Mouse (Mus musculus) ES-E14 (cell line): ENCODE data around the gene Rabep1. TPM values are rescaled to one million over a fixed set of nuclear protein-coding genes. Genes with fewer than 3 reads are reported as not detected.

ENCODE experiments used
- DNase-seq: peaks from one replicate; pipeline ENCODE4 v3.0.0-alpha.2; 2013; ENCODE audit warnings: low read depth, low spot score
- H3K27ac ChIP-seq: 2 replicates; pipeline ENCODE4 v1.5.1; 2012; ENCODE audit warnings: low read depth, mild to moderate bottlenecking, low read length, moderate library complexity, mixed read lengths; ENCODE audit not compliant: poor library complexity, insufficient read depth, severe bottlenecking
- H3K36me3 ChIP-seq: 2 replicates; pipeline ENCODE4 v1.6.1; 2012; ENCODE audit warnings: mild to moderate bottlenecking, low read length, moderate library complexity, mixed read lengths; ENCODE audit not compliant: control insufficient read depth, poor library complexity, insufficient read depth, severe bottlenecking
- H3K4me1 ChIP-seq, 2 experiments: fragments of 150-350 bp in 1 of 2; sonication (generic) in 1 of 2; 2 replicates each; pipeline ENCODE4 v1.6.1; 2012; ENCODE audit warnings: low read length in 2 of 2, mild to moderate bottlenecking in 1 of 2, mixed read lengths in 1 of 2; ENCODE audit not compliant: control insufficient read depth in 2 of 2, insufficient read depth in 2 of 2, poor library complexity in 1 of 2
- H3K4me3 ChIP-seq, 2 experiments: fragments of 150-350 bp in 1 of 2; sonication (generic) in 1 of 2; 2 replicates each; pipeline ENCODE4 v1.5.1; 2012; ENCODE audit warnings: low read length in 2 of 2, low read depth in 1 of 2, mild to moderate bottlenecking in 1 of 2, mixed read lengths in 1 of 2; ENCODE audit not compliant: insufficient read depth in 1 of 2, poor library complexity in 1 of 2, severe bottlenecking in 1 of 2
- H3K9ac ChIP-seq: 2 replicates; pipeline ENCODE4 v1.6.1; 2012; ENCODE audit warnings: low read depth, mild to moderate bottlenecking, low read length, mixed read lengths; ENCODE audit not compliant: poor library complexity, insufficient read depth, severe bottlenecking
- H3K9me3 ChIP-seq: fragments of 150-350 bp; sonication (generic); 2 replicates; pipeline ENCODE4 v1.6.1; 2012; ENCODE audit warnings: low read depth, mild to moderate bottlenecking, low read length; ENCODE audit not compliant: control insufficient read depth, insufficient read depth
- CHD2 ChIP-seq: IDR thresholded peaks from 2 replicates; pipeline ENCODE4 v1.6.1; 2014; ENCODE audit warnings: mild to moderate bottlenecking, low read depth, low read length, inconsistent platforms
- HCFC1 ChIP-seq: IDR thresholded peaks from 2 replicates; pipeline ENCODE4 v1.6.1; 2012; ENCODE audit warnings: low read length, inconsistent platforms, borderline replicate concordance; ENCODE audit not compliant: insufficient read depth
- MAFK ChIP-seq: IDR thresholded peaks from 2 replicates; pipeline ENCODE4 v1.6.1; 2014; ENCODE audit warnings: mild to moderate bottlenecking, low read depth, low read length, inconsistent platforms; ENCODE audit not compliant: insufficient read depth
- ZC3H11A ChIP-seq: IDR thresholded peaks from 2 replicates; pipeline ENCODE4 v1.6.1; 2012; ENCODE audit warnings: low read depth, mild to moderate bottlenecking, inconsistent platforms, low read length, borderline replicate concordance
- ZNF384 ChIP-seq: IDR thresholded peaks from 2 replicates; pipeline ENCODE4 v1.6.1; 2012; ENCODE audit warnings: low read depth, low read length, inconsistent platforms
- in situ Hi-C, 2 experiments: fragments of 600-800 bp; cut with MboI; formaldehyde crosslinking; loops; one replicate each; pipeline ENCODE4 v1.15.1; 2025; ENCODE audit warnings: low sequenced_read_pairs in 2 of 2, inconsistent platforms in 1 of 2; ENCODE audit not compliant: unreplicated experiment in 2 of 2
- total RNA-seq: library from RNA; depleted of rRNA; stranded (reverse); fragments of 300-350 nt; gene quantifications from 2 replicates; pipeline ENCODE4 v1.2.3, GENCODE M21; 2012

The Rabep1 gene
- total RNA-seq, 1 experiment = 38.8 TPM

GRCm38 (mm10) chr11:70809011-70809410, 35.6 kb upstream of the Rabep1 start:
- H3K9ac ChIP-seq = no peak overlapping the region
- no peak overlapping the region for H3K27ac ChIP-seq
- DNase-seq = no peak
- H3K9me3 ChIP-seq = no peaks in the 10 kb centered on the region
- H3K36me3 ChIP-seq = no peaks in the 10 kb centered on the region
- H3K4me3 ChIP-seq = no peak overlapping the region
- peaks cover 0 to 2% of the 10 kb centered on the region in 2 experiments; a peak in 1 of 4 replicates for H3K4me1 ChIP-seq
- TF ChIP-seq CHD2 (no peak), ZC3H11A (no peak), HCFC1 (no peak), MAFK (no peak), ZNF384 (no peak)
- in situ Hi-C loops = no loop called here

DNA sequence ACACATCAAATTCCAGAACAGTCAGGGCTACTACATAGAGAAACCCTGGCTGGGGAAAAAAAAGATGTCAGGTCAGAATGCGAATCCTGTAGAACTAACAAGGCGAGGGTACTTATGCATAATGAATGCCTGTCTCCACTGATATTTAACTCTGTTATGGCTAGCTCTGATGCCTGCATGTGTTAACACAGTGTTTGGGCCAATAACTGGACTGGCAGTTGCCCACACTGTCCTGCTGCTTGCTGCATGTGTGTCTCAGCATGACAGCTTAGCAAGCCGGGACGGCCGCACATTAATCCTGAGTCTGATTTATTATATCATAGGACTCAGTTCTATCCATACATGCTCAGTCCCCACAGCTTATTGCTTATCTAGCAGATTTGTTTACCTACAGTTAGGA, 33.5 kb upstream of the Rabep1 start:
- Histone ChIP-seq H3K36me3 (no peaks in the 10 kb centered on the region), H3K4me1 (peaks cover 0 to 2% of the 10 kb centered on the region in 2 experiments; a peak in 1 of 4 replicates), H3K9me3 (no peaks in the 10 kb centered on the region), H3K9ac (no peak overlapping the region), H3K27ac (no peak overlapping the region), H3K4me3 (no peak overlapping the region)
- TF ChIP-seq HCFC1 (no peak), ZNF384 (no peak)
- in situ Hi-C loops = no loop called here
- no peak for DNase-seq

DNA sequence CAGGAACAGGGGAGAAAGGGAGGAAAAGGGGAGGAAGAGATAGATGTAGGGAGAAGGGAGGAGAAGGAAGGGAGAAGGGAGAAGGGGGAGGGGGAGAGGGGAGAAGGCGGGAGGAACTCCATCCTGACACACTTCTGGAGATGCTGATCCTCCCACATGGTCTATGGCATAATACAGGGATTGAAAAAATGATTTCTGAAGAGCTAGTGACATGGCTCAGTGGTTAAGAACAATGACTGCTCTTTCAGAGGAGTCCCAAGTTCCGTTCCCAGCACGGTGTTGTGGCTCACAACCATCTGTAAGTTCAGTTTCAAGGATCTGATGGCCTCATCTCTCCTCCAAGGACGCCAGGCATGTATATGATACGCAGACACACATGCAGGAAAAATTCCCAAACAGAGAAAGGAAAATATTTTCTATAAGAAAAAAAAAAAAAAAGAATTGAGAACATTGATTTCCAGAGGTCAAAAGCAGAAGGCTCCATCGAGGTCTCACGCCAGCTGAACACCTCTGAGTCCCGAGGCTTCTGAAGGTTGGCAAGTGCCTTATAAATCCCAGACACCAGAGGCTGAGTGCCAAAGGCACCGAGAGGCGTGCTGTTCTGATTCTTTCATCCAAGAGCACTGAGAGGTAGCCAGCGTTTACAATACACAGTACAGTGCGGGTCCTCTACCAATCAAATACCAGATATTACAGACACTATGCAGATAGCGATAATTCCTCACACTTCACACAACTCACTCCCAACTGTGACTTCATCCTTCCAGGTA, 32.9 kb upstream of the Rabep1 start:
- in situ Hi-C loops = no loop called here
- TF ChIP-seq ZC3H11A (no peak), ZNF384 (no peak), CHD2 (no peak), MAFK (no peak), HCFC1 (no peak)
- Histone ChIP-seq H3K4me1 (peaks cover 0 to 2% of the 10 kb centered on the region in 2 experiments; a peak in 1 of 4 replicates), H3K27ac (no peak overlapping the region), H3K9me3 (no peaks in the 10 kb centered on the region), H3K4me3 (no peak overlapping the region), H3K36me3 (no peaks in the 10 kb centered on the region), H3K9ac (no peak overlapping the region)
- no peak for DNase-seq

- H3K27ac ChIP-seq = no peak within 1 kb of the TSS
- no peak for DNase-seq
- H3K36me3 ChIP-seq = no peaks in the 10 kb centered on the region
- in situ Hi-C loops = no loop called here
- peaks cover 0 to 2% of the 10 kb centered on the region in 2 experiments; a peak in 1 of 4 replicates for H3K4me1 ChIP-seq
- H3K9ac ChIP-seq = no peak within 1 kb of the TSS
- no peaks in the 10 kb centered on the region for H3K9me3 ChIP-seq
- no peak for TF ChIP-seq ZC3H11A
- no peak within 1 kb of the TSS for H3K4me3 ChIP-seq
Measured at GRCm38 (mm10) chr11:70812365-70812764, 32.2 kb upstream of the Rabep1 start, which contains the start of gene Scimp. TSS of gene Scimp (minus strand) at chr11:70812586.

DNA sequence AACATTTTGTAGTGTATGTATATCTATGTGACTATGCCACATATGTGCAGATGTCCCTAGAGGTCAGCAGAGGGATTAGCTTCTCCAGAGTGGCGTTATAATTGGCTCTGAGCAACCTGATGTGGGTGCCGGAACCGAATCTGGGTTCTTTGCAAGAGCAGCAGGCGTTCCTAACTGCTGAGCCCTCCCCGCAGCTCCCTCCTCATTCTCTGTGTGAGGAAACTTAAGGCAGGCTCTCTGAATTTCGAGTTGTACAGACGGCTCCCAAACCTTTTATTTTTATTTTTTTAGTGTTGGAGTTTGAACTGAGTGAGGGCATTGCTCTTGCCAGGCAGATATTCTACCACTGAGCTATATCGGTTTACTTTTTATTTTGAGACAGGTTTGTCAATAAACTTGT, 29.5 kb upstream of the Rabep1 start:
- DNase-seq = no peak
- H3K9ac ChIP-seq = no peak overlapping the region
- in situ Hi-C loops = no loop called here
- no peak overlapping the region for H3K27ac ChIP-seq
- no peaks in the 10 kb centered on the region for H3K36me3 ChIP-seq
- no peak for TF ChIP-seq HCFC1
- TF ChIP-seq MAFK = no peak
- no peak for TF ChIP-seq ZC3H11A
- no peak for TF ChIP-seq ZNF384
- TF ChIP-seq CHD2 = no peak
- H3K9me3 ChIP-seq = no peaks in the 10 kb centered on the region
- no peak overlapping the region for H3K4me3 ChIP-seq
- H3K4me1 ChIP-seq = no peaks in the 10 kb centered on the region
